Mouse (Mus musculus) thymus, postnatal 4 days (tissue): ENCODE measurements around the gene Icam1.

Experiments
- DNase-seq: peaks from one replicate; pipeline ENCODE4 v3.0.0; 2021

Gene Icam1

DNA sequence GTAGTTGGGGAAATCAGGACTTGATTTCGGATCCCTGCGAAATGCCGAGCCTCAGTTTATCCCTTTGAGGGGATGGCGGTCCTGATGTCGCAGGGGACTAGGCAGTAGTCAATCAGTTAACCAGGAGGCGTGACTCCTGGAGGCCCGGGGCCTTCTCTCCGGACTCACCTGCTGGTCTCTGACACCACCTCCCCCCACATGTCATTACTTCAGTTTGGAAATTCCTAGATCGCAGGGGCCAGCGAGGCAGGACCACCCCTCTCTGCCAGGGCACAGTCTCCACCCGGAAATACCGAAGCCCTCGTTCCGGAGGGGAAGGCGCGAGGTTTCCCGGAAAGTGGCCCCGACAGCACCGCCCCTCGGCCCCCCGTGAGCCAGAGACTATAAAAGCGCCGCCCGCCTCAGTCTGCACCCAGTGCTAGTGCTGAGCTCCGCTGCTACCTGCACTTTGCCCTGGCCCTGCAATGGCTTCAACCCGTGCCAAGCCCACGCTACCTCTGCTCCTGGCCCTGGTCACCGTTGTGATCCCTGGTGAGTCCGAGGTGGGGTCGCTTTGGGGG lies at the start of gene Icam1:
Gene Icam1 (plus strand): TSS at position 415 of the 560 bp plus-strand sequence.
- peak; percentile 88 for DNase-seq

DNA sequence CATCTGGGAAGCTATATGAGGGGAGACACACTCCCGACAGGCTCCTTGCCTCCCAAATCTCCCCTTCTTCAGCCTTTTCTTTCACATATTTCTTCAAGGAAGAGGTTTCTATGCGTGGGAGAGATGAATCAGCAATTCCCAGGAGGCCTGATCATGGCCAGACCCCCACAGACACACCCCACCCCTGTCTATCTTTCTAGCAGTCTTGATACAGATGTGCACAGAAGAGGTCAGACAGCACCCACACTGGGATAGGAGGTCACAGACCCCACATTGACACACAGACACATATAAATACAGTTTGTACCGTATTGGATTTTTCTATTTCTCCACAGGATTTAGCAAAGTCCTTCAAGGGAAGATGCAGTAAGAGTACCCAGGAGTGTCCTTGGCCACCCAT lies 49.8 kb upstream of the Icam1 start:
- DNase-seq, result no peak

- no peak for DNase-seq
Observed at GRCm38 (mm10) chr9:20966747-20967146, 49.0 kb upstream of the Icam1 start.

- no peak for DNase-seq
Observed at GRCm38 (mm10) chr9:20971751-20972140, 44.0 kb upstream of the Icam1 start.

DNA sequence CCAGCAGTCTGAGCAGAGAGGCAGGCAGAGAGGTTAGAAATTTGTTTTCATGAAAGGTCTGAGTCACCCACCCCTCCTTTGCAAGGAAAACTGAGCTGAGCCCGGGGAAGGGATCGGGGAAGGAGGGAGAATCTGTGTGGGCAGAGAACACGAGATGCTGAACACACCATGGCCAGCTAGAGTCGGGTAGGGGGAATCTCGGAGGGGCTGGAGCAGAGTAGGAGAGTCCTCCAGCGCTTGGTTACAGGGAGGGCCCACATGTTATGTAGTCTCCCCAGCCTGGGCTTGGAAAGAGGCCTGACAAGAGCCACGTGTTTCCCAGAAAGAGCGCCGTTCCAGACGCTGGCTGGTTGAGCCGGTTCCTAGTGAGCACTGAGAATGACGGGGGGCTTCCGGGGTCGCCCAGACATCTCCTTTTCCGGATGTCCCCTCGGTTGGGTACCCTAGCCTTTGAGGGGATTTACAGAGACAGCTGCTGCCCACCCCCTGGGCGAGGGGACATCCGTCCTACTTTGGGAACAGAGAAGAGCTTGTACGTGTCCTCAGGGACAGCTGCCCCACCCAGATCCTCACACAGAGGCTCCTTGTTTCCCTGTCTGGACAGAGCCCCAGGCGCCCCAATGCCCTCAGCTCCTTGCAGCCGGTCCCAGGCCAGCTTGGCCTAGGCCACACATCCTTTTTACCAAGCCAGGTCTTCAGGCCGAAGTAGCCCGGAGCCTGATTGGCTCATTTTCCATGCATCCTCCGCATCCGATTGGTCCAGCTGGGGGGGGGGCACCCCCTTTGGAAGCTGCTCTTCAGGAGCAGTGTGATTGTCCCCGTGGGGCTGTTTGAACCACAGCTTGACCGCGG lies 43.4 kb upstream of the Icam1 start:
- DNase-seq, result no peak

DNA sequence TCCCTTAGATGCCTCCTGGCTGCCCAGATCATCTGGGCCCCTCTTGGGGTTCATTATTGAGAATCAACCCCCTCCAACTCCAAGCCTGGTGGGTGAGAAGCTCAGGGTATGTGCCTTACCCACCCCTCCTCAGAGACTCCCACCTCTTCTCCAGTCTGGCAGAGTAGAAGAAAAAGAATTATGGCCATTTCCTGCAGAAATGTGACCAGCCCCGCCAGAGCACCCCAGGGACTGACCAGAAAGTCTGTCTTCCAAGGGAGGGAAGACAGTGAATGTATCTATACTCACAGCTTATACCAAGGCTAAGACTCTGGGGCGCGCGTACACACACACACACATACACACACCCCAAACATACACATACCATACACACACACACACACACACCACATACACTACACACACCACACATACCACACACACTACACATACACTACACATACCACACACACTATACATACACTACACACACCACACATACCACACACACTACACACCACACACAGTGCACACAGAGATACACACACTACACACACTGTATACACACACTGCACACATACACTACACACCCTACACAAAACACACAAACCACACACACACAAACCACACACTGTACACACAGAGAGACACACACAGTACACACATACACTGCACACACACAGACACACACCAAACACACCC lies 42.6 kb upstream of the Icam1 start:
- no peak for DNase-seq

DNA sequence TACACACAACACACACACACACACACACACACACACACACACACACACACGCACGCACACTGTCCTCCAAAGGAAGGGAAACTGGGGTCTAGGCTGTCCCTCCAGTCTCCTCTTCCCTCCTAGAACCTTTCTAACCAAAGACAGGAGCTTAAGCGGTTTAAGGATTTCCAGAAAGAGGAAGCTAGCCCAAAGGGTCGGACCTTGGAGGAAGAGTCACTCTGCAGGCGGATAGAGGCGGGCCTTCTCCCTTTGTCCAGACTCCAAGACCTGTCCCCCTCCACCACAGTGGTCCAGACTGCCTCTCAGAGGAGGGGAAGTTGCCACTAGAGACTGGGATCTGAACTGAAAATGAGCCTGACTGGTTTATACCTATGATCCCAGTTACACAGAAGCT lies 42.1 kb upstream of the Icam1 start:
- no peak for DNase-seq

- DNase-seq, result peak; percentile 60
Observed at GRCm38 (mm10) chr9:20975431-20976215, 40.2 kb upstream of the Icam1 start.

DNA sequence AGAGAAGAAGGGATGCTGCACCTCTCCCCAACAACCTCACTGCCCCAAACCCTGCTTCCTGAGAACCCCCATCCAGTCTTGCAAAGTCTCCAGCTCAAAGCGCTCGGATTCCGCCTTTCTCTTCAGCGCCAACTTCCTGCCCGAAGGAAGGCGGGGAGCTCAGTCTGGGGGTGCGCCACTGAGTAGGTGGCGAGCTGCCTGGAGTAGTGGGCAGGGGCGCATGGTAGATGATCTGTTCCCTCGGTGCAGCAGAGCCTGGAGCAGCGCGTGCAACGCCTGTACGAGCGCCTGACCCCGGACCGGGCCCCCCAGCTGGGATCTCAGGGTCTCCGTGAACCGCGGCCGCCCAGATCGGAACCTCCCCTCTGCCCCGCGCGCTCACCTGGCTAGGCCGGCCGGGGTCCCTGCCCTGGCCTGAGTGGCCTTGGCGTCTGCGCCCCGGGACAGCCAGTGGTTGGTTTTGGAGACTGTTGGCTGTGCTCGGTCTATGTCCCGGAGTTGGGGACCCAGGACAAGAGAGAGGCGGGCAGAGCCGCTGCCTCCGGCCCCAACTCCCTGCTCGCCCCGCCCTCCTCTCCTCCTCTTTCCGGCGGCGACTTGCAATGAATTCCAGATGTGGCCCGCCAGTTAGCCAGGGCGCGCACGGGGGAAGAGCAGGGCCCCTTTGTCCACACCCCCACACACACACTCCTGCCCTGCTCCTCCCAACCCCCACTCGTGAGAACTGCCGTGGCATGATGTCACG lies 39.4 kb upstream of the Icam1 start, which contains the start of gene S1pr2:
Gene S1pr2 (minus strand): TSS at position 566 of the 745 bp plus-strand sequence.
- peak; percentile 76 for DNase-seq

- DNase-seq, result no peak
Observed at GRCm38 (mm10) chr9:20976961-20977689, 38.7 kb upstream of the Icam1 start.

GRCm38 (mm10) chr9:20978409-20979095 lies 37.2 kb upstream of the Icam1 start:
- no peak for DNase-seq

GRCm38 (mm10) chr9:20979181-20979580 lies 36.6 kb upstream of the Icam1 start:
- no peak for DNase-seq

DNA sequence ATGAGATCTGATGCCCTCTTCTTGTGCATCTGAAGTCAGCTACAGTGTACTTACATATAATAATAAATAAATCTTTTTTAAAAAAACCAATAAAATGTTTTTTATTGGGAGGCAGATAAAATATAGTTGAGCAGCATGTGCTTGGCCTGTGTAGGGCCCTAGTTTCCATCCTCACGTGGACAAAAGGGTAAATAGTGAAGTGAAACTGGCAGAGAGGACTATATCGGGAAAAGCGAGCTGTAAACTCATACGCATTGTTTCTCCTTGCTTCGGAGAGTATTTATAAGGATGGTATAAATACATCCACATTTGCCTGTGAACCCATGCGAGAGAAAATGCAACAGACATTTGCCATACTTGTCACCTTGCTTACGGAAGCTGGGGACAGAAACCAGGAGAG lies 36.0 kb upstream of the Icam1 start:
- DNase-seq, result no peak

DNA sequence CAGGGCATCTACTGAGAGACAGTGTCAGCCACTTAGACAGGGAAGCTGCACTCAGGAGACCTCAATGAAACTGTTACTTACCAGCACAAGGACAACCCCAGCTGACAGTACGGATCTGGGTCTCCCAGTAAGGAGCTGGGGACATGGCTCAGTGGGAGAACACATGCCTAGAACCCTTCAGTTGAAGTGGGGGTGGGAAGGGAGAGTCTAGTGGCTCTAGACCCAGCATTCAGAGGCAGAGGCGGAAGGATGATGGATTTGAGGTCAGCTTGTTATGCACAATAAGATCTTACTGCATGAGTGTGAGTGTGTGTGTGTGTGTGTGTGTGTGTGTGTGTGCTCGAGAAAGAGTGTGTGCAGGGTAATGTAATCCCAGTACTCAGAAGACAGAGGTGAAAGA lies 33.6 kb upstream of the Icam1 start:
- no peak for DNase-seq

- peak; percentile 49 for DNase-seq
Observed at GRCm38 (mm10) chr9:20983169-20983568, 32.6 kb upstream of the Icam1 start.

- no peak for DNase-seq
Observed at GRCm38 (mm10) chr9:20986952-20987686, 28.7 kb upstream of the Icam1 start.

DNA sequence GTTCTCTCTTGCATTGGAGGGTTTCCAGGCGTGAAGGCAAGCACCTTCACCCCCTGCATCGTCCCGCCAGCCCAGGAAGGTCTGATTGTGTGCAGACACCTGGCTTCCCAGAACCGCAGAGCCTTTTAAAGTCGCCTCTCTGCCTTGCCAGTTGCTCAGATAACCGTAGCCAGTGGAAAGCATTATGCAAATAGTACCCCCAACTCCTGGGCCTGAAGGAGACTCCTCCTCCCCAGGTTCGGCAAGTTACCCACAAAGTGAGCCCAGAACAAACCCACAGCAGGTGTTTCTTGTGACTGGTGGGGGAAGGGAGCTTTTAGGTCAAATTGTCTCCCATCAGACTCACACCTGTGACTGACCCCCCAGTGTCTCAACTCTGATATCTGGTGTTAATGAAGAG lies 27.8 kb upstream of the Icam1 start:
- peak; percentile 40 for DNase-seq

GRCm38 (mm10) chr9:20990861-20991260 lies 24.9 kb upstream of the Icam1 start:
- DNase-seq, result peak; percentile 50

DNA sequence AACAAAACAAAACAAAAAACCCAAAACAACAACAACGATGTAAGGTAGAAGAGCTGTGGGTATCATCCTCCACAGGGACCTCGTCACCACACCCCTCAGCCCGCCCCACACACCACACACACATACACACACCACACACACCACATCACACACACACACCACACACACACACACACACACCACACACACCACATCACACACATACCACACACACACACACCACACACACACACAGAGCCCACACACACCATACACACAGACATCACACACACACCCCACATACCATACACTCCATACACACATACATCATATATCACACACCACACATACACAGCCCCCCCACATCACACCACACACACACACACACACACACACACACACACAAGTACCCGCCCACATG lies 24.2 kb upstream of the Icam1 start:
- no peak for DNase-seq
